Comparison of ENCODE assay signal across 23 mouse cellular contexts in genomic region chr9:104659758-104660157, GRCm38 (mm10).
DNase-seq lines count a peak whose midpoint lies in the region; ATAC-seq and TF ChIP-seq lines count a peak whose summit lies in the region.
"Had no signal": no experiment of that assay in that cellular context is flagged by ENCODE, and none has a peak within 500 bp of the region (broad histone marks: within the 10 kb centered on the region; RNA-seq: fewer than 3 reads in every experiment).

No protein-coding gene starts in this region.

- H3K27ac ChIP-seq in kidney, adult 2 months (ENCODE audit: insufficient read depth, low read depth, low read length), result no peak overlapping the region
- H3K27ac ChIP-seq in lung, embryonic 14.5 days (ENCODE audit: low read depth), result no peak overlapping the region
- H3K27ac ChIP-seq: embryonic facial prominence, embryonic 15.5 days; forebrain, embryonic 15.5 days; heart, embryonic 13.5 days; hindbrain, postnatal 0 days; left cerebral cortex, adult 2 months; liver, embryonic 14.5 days; midbrain, embryonic 13.5 days had no signal

- ATAC-seq in lung, embryonic 14.5 days (ENCODE audit: insufficient read depth), result peak; percentile 58; the same call in 1 of the 2 replicates
- ATAC-seq: activated CD4-positive, CD25-positive, alpha-beta regulatory T cell, adult 4 months; forebrain, embryonic 15.5 days; hindbrain, postnatal 0 days; intestine, embryonic 16.5 days; midbrain, embryonic 13.5 days had no signal

- H3K36me3 ChIP-seq in kidney, adult 2 months (ENCODE audit: control insufficient read depth, insufficient read depth, low read length), result no peaks in the 10 kb centered on the region
- no peaks in the 10 kb centered on the region for H3K36me3 ChIP-seq in lung, embryonic 14.5 days (ENCODE audit: insufficient read depth)
- H3K36me3 ChIP-seq: embryonic facial prominence, embryonic 15.5 days; forebrain, embryonic 15.5 days; heart, embryonic 13.5 days; midbrain, embryonic 13.5 days had no signal

- no peak for TF ChIP-seq CTCF in kidney, adult 2 months (conservative IDR thresholded peaks at IDR 0.05; ENCODE audit: insufficient read depth, insufficient read length, low read depth, low read length)
- no peak for TF ChIP-seq CTCF in lung, embryonic 14.5 days (IDR thresholded peaks at IDR 0.05; ENCODE audit: low read depth)

- 49% methylated on average over 4 of the region's 4 CpGs for WGBS in kidney, adult 2 months
- 40% methylated on average over 4 of the region's 4 CpGs for WGBS in lung, embryonic 14.5 days

- no peak overlapping the region for H3K4me3 ChIP-seq in kidney, adult 2 months (ENCODE audit: insufficient read depth, low read depth, low read length)
- H3K4me3 ChIP-seq in lung, embryonic 14.5 days (ENCODE audit: low read depth, low read length), result no peak overlapping the region
- H3K4me3 ChIP-seq: embryonic facial prominence, embryonic 15.5 days; forebrain, embryonic 15.5 days; heart, embryonic 13.5 days; left cerebral cortex, adult 2 months; megakaryocyte, embryonic 14.5 days; midbrain, embryonic 13.5 days had no signal

- no peaks in the 10 kb centered on the region for H3K27me3 ChIP-seq in kidney, adult 2 months (replicated peaks; ENCODE audit: control insufficient read depth, insufficient read depth, low read length)
- H3K27me3 ChIP-seq in lung, embryonic 14.5 days (ENCODE audit: insufficient read depth, low read length), result no peaks in the 10 kb centered on the region
- H3K27me3 ChIP-seq: embryonic facial prominence, embryonic 15.5 days; forebrain, embryonic 15.5 days; heart, embryonic 13.5 days; megakaryocyte, embryonic 14.5 days; midbrain, embryonic 13.5 days had no signal

- H3K9ac ChIP-seq in lung, embryonic 14.5 days, result no peak overlapping the region
- H3K9ac ChIP-seq: embryonic facial prominence, embryonic 15.5 days; forebrain, embryonic 15.5 days; heart, embryonic 13.5 days; liver, embryonic 14.5 days; midbrain, embryonic 13.5 days had no signal

- DNase-seq in embryo, embryonic 10 days (ENCODE audit: low spot score), result peak; percentile 10
- no peak for DNase-seq in embryo, embryonic 9.5 days (ENCODE audit: extremely low spot score)
- peak; percentile 9 for DNase-seq in kidney, adult 2 months
- no peak for DNase-seq in kidney, adult 18-20 months
- peak; percentile 57 for DNase-seq in lung, embryonic 14.5 days
- no peak for DNase-seq in lung, postnatal 36 days
- DNase-seq in embryo, embryonic 11 days, result peak; percentile 3
- DNase-seq in testis, postnatal 10 days (ENCODE audit: low spot score), result no peak
- DNase-seq: adrenal gland, adult 8-10 months; cerebellum, adult 18-20 months; cerebellum, postnatal 14 days; heart, postnatal 36 days; thymus, postnatal 14 days had no signal

- H3K4me1 ChIP-seq in kidney, adult 2 months (ENCODE audit: control insufficient read depth, insufficient read depth, low read length), result no peaks in the 10 kb centered on the region
- H3K4me1 ChIP-seq in lung, embryonic 14.5 days (ENCODE audit: insufficient read depth), result no peaks in the 10 kb centered on the region
- H3K4me1 ChIP-seq: embryonic facial prominence, embryonic 15.5 days; forebrain, embryonic 15.5 days; heart, embryonic 13.5 days; megakaryocyte, embryonic 14.5 days; midbrain, embryonic 13.5 days had no signal

- TF ChIP-seq POLR2A in kidney, adult 2 months (IDR thresholded peaks at IDR 0.05; ENCODE audit: low read depth, low read length), result no peak

- no peaks in the 10 kb centered on the region for H3K9me3 ChIP-seq in lung, embryonic 14.5 days (ENCODE audit: low read depth, low read length)
- H3K9me3 ChIP-seq: embryonic facial prominence, embryonic 15.5 days; forebrain, embryonic 15.5 days; heart, embryonic 13.5 days; midbrain, embryonic 13.5 days had no signal

- H3K4me2 ChIP-seq in lung, embryonic 14.5 days, result no peak overlapping the region
- H3K4me2 ChIP-seq: embryonic facial prominence, embryonic 15.5 days; forebrain, embryonic 15.5 days; heart, embryonic 13.5 days; midbrain, embryonic 13.5 days had no signal

Comparison
In these comparisons a context has a peak if more than half of its experiments do, and no peak if none do; other contexts are left out.
1. DNase-seq: peak in embryo, embryonic 10 days (single experiment), kidney, adult 2 months (single experiment), lung, embryonic 14.5 days (single experiment) and embryo, embryonic 11 days (single experiment); none in embryo, embryonic 9.5 days (single experiment), kidney, adult 18-20 months (single experiment), lung, postnatal 36 days (single experiment) and testis, postnatal 10 days (single experiment).